Mouse (Mus musculus): ENCODE data around the gene Ccnb2.

DNA sequence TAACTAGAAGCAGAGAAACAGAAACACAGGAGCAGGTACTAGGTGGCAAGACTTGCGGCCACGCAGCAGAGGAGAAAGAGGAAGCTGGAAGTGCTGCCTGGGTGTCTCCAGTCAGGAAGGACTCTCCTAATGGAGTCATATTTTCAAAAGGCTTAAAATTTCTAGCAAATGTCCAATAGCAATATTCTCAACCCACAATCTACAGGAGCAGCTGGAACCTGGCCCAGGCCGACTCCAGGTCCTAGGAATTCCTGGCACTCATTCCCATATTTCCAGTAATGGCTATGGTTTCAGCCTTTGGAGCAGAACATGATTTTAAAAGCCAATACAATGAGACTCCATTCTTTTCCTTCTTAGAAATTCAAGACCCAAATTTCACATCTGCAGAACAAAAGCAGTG is 31.8 kb downstream of the Ccnb2 start:
- TF ChIP-seq CTCF (conservative IDR thresholded peaks at IDR 0.05; ENCODE audit: low read length), result no peak
- no peak for TF ChIP-seq NANOG (IDR thresholded peaks at IDR 0.05; ENCODE audit: borderline replicate concordance, low read length)
- TF ChIP-seq POU5F1 (IDR thresholded peaks at IDR 0.05; ENCODE audit: borderline replicate concordance, low read length), result no peak

Data from E14TG2a.4 (cell line).